Mouse (Mus musculus) ES-E14 (cell line): ENCODE results near the gene Fam160a1. TPM values are rescaled to one million over a fixed set of nuclear protein-coding genes. Genes with fewer than 3 reads are reported as not detected.

Source experiments
- DNase-seq: peaks from one replicate; pipeline ENCODE4 v3.0.0-alpha.2; 2013; ENCODE audit warnings: low read depth, low spot score
- H3K27ac ChIP-seq: 2 replicates; pipeline ENCODE4 v1.5.1; 2012; ENCODE audit warnings: low read depth, mild to moderate bottlenecking, low read length, moderate library complexity, mixed read lengths; ENCODE audit not compliant: poor library complexity, insufficient read depth, severe bottlenecking
- H3K36me3 ChIP-seq: 2 replicates; pipeline ENCODE4 v1.6.1; 2012; ENCODE audit warnings: mild to moderate bottlenecking, low read length, moderate library complexity, mixed read lengths; ENCODE audit not compliant: control insufficient read depth, poor library complexity, insufficient read depth, severe bottlenecking
- H3K4me1 ChIP-seq, 2 experiments: fragments of 150-350 bp in 1 of 2; sonication (generic) in 1 of 2; 2 replicates each; pipeline ENCODE4 v1.6.1; 2012; ENCODE audit warnings: low read length in 2 of 2, mild to moderate bottlenecking in 1 of 2, mixed read lengths in 1 of 2; ENCODE audit not compliant: control insufficient read depth in 2 of 2, insufficient read depth in 2 of 2, poor library complexity in 1 of 2
- H3K4me3 ChIP-seq, 2 experiments: fragments of 150-350 bp in 1 of 2; sonication (generic) in 1 of 2; 2 replicates each; pipeline ENCODE4 v1.5.1; 2012; ENCODE audit warnings: low read length in 2 of 2, low read depth in 1 of 2, mild to moderate bottlenecking in 1 of 2, mixed read lengths in 1 of 2; ENCODE audit not compliant: insufficient read depth in 1 of 2, poor library complexity in 1 of 2, severe bottlenecking in 1 of 2
- H3K9ac ChIP-seq: 2 replicates; pipeline ENCODE4 v1.6.1; 2012; ENCODE audit warnings: low read depth, mild to moderate bottlenecking, low read length, mixed read lengths; ENCODE audit not compliant: poor library complexity, insufficient read depth, severe bottlenecking
- H3K9me3 ChIP-seq: fragments of 150-350 bp; sonication (generic); 2 replicates; pipeline ENCODE4 v1.6.1; 2012; ENCODE audit warnings: low read depth, mild to moderate bottlenecking, low read length; ENCODE audit not compliant: control insufficient read depth, insufficient read depth
- CHD2 ChIP-seq: IDR thresholded peaks from 2 replicates; pipeline ENCODE4 v1.6.1; 2014; ENCODE audit warnings: mild to moderate bottlenecking, low read depth, low read length, inconsistent platforms
- HCFC1 ChIP-seq: IDR thresholded peaks from 2 replicates; pipeline ENCODE4 v1.6.1; 2012; ENCODE audit warnings: low read length, inconsistent platforms, borderline replicate concordance; ENCODE audit not compliant: insufficient read depth
- MAFK ChIP-seq: IDR thresholded peaks from 2 replicates; pipeline ENCODE4 v1.6.1; 2014; ENCODE audit warnings: mild to moderate bottlenecking, low read depth, low read length, inconsistent platforms; ENCODE audit not compliant: insufficient read depth
- ZC3H11A ChIP-seq: IDR thresholded peaks from 2 replicates; pipeline ENCODE4 v1.6.1; 2012; ENCODE audit warnings: low read depth, mild to moderate bottlenecking, inconsistent platforms, low read length, borderline replicate concordance
- ZNF384 ChIP-seq: IDR thresholded peaks from 2 replicates; pipeline ENCODE4 v1.6.1; 2012; ENCODE audit warnings: low read depth, low read length, inconsistent platforms
- in situ Hi-C, 2 experiments: fragments of 600-800 bp; cut with MboI; formaldehyde crosslinking; loops; one replicate each; pipeline ENCODE4 v1.15.1; 2025; ENCODE audit warnings: low sequenced_read_pairs in 2 of 2, inconsistent platforms in 1 of 2; ENCODE audit not compliant: unreplicated experiment in 2 of 2
- total RNA-seq: library from RNA; depleted of rRNA; stranded (reverse); fragments of 300-350 nt; gene quantifications from 2 replicates; pipeline ENCODE4 v1.2.3, GENCODE M21; 2012

Fam160a1 gene
- total RNA-seq, 1 experiment = 1.4 TPM

- no peaks in the 10 kb centered on the region for H3K36me3 ChIP-seq
- no peaks in the 10 kb centered on the region for H3K4me1 ChIP-seq
- in situ Hi-C loops = no loop called here
- H3K27ac ChIP-seq = no peak overlapping the region
- H3K9me3 ChIP-seq = no peaks in the 10 kb centered on the region
- TF ChIP-seq ZC3H11A = no peak
- TF ChIP-seq ZNF384 = no peak
- TF ChIP-seq CHD2 = no peak
- no peak for TF ChIP-seq MAFK
- TF ChIP-seq HCFC1 = no peak
- H3K4me3 ChIP-seq = no peak overlapping the region
- DNase-seq = no peak
- no peak overlapping the region for H3K9ac ChIP-seq
These were observed 36.6 kb upstream of the Fam160a1 start for GRCm38 (mm10) chr3:85853715-85854114.

GRCm38 (mm10) chr3:85850079-85850478 is 33.0 kb upstream of the Fam160a1 start:
- no peaks in the 10 kb centered on the region for H3K9me3 ChIP-seq

DNA sequence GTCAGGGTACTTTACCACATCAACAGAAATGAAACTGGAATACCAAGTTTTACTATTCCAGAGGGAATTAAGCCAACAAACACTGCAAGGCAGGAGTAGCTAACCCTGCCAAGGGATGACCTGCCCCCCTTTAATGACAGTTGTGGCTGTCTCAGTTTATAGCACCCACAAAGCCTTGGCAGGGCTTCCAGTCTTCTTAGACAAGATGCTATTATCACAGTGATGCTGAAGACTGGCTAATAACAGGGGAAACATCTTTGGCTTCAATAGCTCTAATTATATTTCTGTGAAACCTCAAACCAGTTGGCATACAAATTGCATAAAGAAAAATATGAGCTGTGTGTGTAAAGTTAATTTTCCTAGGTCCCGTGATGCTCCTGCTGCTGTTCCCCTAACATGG is 29.2 kb upstream of the Fam160a1 start:
- TF ChIP-seq CHD2 (no peak), HCFC1 (no peak), ZNF384 (no peak), ZC3H11A (no peak), MAFK (no peak)

More at GRCm38 (mm10) chr3:85850079-85850478, 33.0 kb upstream of the Fam160a1 start:
- H3K9ac ChIP-seq = no peak overlapping the region
- no peak for DNase-seq
- no peaks in the 10 kb centered on the region for H3K4me1 ChIP-seq
- no peaks in the 10 kb centered on the region for H3K36me3 ChIP-seq
- no peak overlapping the region for H3K4me3 ChIP-seq
- H3K27ac ChIP-seq = no peak overlapping the region
- TF ChIP-seq ZNF384 = no peak
- TF ChIP-seq CHD2 = no peak
- no peak for TF ChIP-seq HCFC1
- TF ChIP-seq MAFK = no peak
- in situ Hi-C loops = no loop called here

DNA sequence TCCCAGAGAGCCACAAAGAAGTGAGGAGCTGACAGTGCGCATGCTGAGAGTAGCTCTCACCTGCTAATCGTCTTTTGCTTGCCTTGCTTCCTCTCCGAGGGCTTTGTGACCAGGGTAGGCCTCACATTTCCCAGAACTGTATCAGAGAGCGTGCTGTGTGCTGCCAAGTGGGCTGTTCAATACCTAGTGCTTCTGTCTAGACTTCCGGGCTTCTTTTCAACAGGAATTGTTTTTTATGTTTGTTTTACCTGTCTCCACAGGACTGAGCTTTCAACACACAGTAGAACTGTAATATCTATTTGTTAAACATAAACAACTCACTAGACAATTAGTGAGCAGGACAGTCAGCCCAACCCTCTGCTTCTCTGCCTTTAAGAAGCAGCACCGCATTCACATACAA is 28.2 kb upstream of the Fam160a1 start:
- H3K27ac ChIP-seq = no peak overlapping the region
- no peak overlapping the region for H3K9ac ChIP-seq
- H3K36me3 ChIP-seq = no peaks in the 10 kb centered on the region
- H3K9me3 ChIP-seq = no peaks in the 10 kb centered on the region
- TF ChIP-seq HCFC1 = no peak
- TF ChIP-seq ZNF384 = no peak
- no peak for TF ChIP-seq CHD2
- no peak for TF ChIP-seq MAFK
- TF ChIP-seq ZC3H11A = no peak
- no peak overlapping the region for H3K4me3 ChIP-seq
- no peak for DNase-seq
- H3K4me1 ChIP-seq = peaks cover 4 to 5% of the 10 kb centered on the region in 2 experiments; a peak in 3 of 4 replicates
- in situ Hi-C loops = no loop called here

More for the DNA sequence above, 29.2 kb upstream of the Fam160a1 start:
- Histone ChIP-seq H3K9ac (no peak overlapping the region), H3K9me3 (no peaks in the 10 kb centered on the region), H3K27ac (no peak overlapping the region), H3K4me1 (peaks cover 4 to 5% of the 10 kb centered on the region in 2 experiments; a peak in 3 of 4 replicates), H3K36me3 (no peaks in the 10 kb centered on the region), H3K4me3 (no peak overlapping the region)
- no peak for DNase-seq
- in situ Hi-C loops = no loop called here

GRCm38 (mm10) chr3:85842881-85843218 is 25.8 kb upstream of the Fam160a1 start:
- Histone ChIP-seq H3K36me3 (no peaks in the 10 kb centered on the region), H3K9ac (no peak overlapping the region), H3K27ac (no peak overlapping the region), H3K4me1 (peaks cover 4 to 5% of the 10 kb centered on the region in 2 experiments; a peak in 3 of 4 replicates), H3K9me3 (no peaks in the 10 kb centered on the region), H3K4me3 (no peak overlapping the region)
- TF ChIP-seq CHD2 = no peak
- TF ChIP-seq ZNF384 = no peak
- no peak for TF ChIP-seq ZC3H11A
- TF ChIP-seq HCFC1 = no peak
- no peak for TF ChIP-seq MAFK
- DNase-seq = no peak
- in situ Hi-C loops = no loop called here
